Mouse (Mus musculus) midbrain, postnatal 0 days (tissue): ENCODE results near the gene Wnt7a. TPM values are rescaled to one million over a fixed set of nuclear protein-coding genes. Genes with fewer than 3 reads are reported as not detected.

Experiments used
- ATAC-seq: fragments of 200-750 bp; cut with Nextera tagmentation; 2 replicates; pipeline ENCODE4 v1.8.0; 2017; ENCODE audit warnings: moderate number of reproducible peaks, mild to moderate bottlenecking, moderate TSS enrichment, moderate library complexity; ENCODE audit not compliant: low FRiP score
- DNase-seq: peaks from one replicate; pipeline ENCODE4 v3.0.0-alpha.2; 2015; ENCODE audit warnings: low spot score
- H3K27ac ChIP-seq: fragments of 300-500 bp; sonication (generic); 2 replicates; pipeline ENCODE4 v1.5.1; 2014; ENCODE audit warnings: low read depth, mild to moderate bottlenecking, low read length, mixed read lengths
- H3K27me3 ChIP-seq: fragments of 300-500 bp; sonication (generic); 2 replicates; pipeline ENCODE4 v1.6.1; 2014; ENCODE audit warnings: low read length, control low read depth, mixed read lengths; ENCODE audit not compliant: insufficient read depth
- H3K36me3 ChIP-seq: fragments of 300-500 bp; sonication (generic); 2 replicates; pipeline ENCODE4 v1.6.1; 2014; ENCODE audit warnings: low read length, control low read depth, mixed read lengths; ENCODE audit not compliant: insufficient read depth
- H3K4me1 ChIP-seq: fragments of 300-500 bp; sonication (generic); 2 replicates; pipeline ENCODE4 v1.6.1; 2014; ENCODE audit warnings: mild to moderate bottlenecking, control low read depth, antibody characterized with exemption, low read length, mixed read lengths; ENCODE audit not compliant: insufficient read depth
- H3K4me2 ChIP-seq: fragments of 300-500 bp; sonication (generic); 2 replicates; pipeline ENCODE4 v1.6.1; 2014; ENCODE audit warnings: low read depth, mild to moderate bottlenecking, low read length, mixed read lengths; ENCODE audit not compliant: poor library complexity, severe bottlenecking
- H3K4me3 ChIP-seq: fragments of 300-500 bp; sonication (generic); 2 replicates; pipeline ENCODE4 v1.5.1; 2014; ENCODE audit warnings: low read depth, mild to moderate bottlenecking, low read length, moderate library complexity
- H3K9ac ChIP-seq: fragments of 300-500 bp; sonication (generic); replicated peaks from 2 replicates; pipeline ENCODE4 v1.6.1; 2014; ENCODE audit warnings: mild to moderate bottlenecking, low read length, moderate library complexity, mixed read lengths; ENCODE audit not compliant: poor library complexity, severe bottlenecking
- H3K9me3 ChIP-seq: fragments of 300-500 bp; sonication (generic); 2 replicates; pipeline ENCODE4 v1.6.1; 2016; ENCODE audit warnings: low read length, control low read depth
- CTCF ChIP-seq: IDR thresholded peaks from 2 replicates; pipeline ENCODE4 v1.5.1; 2016; ENCODE audit warnings: antibody characterized with exemption, mild to moderate bottlenecking
- WGBS: fragments of 180-500 bp; shearing (Covaris S2); extraction: QIAGEN DNeasy Blood & Tissue Kit; methylation state at CpG from one replicate; pipeline ENCODE4 v1.1.7; 2014; 5-methylcytosine and 5-hydroxymethylcytosine counted together
- polyA plus RNA-seq: library from polyadenylated mRNA; unstranded; fragments of >200 nt; fragmentation: Nextera tagmentation; extraction: Ambion mirVana; gene quantifications from 2 replicates; pipeline ENCODE4 v1.2.1, GENCODE M21; 2015
- total RNA-seq: library from RNA; depleted of rRNA; stranded (reverse); fragments of >200 nt; gene quantifications from 2 replicates; pipeline ENCODE4 v1.2.3, GENCODE M21; 2014

The Wnt7a gene
- total and polyA plus RNA-seq, 2 experiments from 2014 or later, result 6.4 to 12.9 TPM

GRCm38 (mm10) chr6:91383303-91383702, 27.9 kb downstream of the Wnt7a start:
- Histone ChIP-seq H3K27me3 (no peaks in the 10 kb centered on the region), H3K27ac (no peak overlapping the region), H3K4me3 (no peak overlapping the region), H3K4me1 (no peaks in the 10 kb centered on the region), H3K36me3 (no peaks in the 10 kb centered on the region), H3K9me3 (no peaks in the 10 kb centered on the region), H3K4me2 (no peak overlapping the region), H3K9ac (no peak overlapping the region)
- 62% methylated on average over 1 of the region's 1 CpGs for WGBS
- no peak for TF ChIP-seq CTCF
- DNase-seq, result no peak
- no peak for ATAC-seq

GRCm38 (mm10) chr6:91379871-91380270, 31.3 kb downstream of the Wnt7a start:
- 64% methylated on average over 4 of the region's 4 CpGs for WGBS
- Histone ChIP-seq H3K4me3 (no peak overlapping the region), H3K27me3 (no peaks in the 10 kb centered on the region), H3K4me2 (no peak overlapping the region), H3K36me3 (no peaks in the 10 kb centered on the region), H3K27ac (no peak overlapping the region), H3K9me3 (no peaks in the 10 kb centered on the region), H3K4me1 (no peaks in the 10 kb centered on the region), H3K9ac (no peak overlapping the region)
- ATAC-seq (no peak), DNase-seq (no peak)
- TF ChIP-seq CTCF, result no peak

GRCm38 (mm10) chr6:91379266-91379665, 31.9 kb downstream of the Wnt7a start:
- H3K27ac ChIP-seq, result no peak overlapping the region
- no peaks in the 10 kb centered on the region for H3K27me3 ChIP-seq
- ATAC-seq, result no peak
- no peak overlapping the region for H3K9ac ChIP-seq
- no peak for TF ChIP-seq CTCF
- no peaks in the 10 kb centered on the region for H3K36me3 ChIP-seq
- H3K4me3 ChIP-seq, result no peak overlapping the region
- H3K9me3 ChIP-seq, result no peaks in the 10 kb centered on the region
- no peak overlapping the region for H3K4me2 ChIP-seq
- 62% methylated on average over 3 of the region's 3 CpGs for WGBS
- no peaks in the 10 kb centered on the region for H3K4me1 ChIP-seq
- DNase-seq, result peak; percentile 48

GRCm38 (mm10) chr6:91372977-91373376, 38.2 kb downstream of the Wnt7a start:
- H3K27ac ChIP-seq, result no peak overlapping the region
- no peaks in the 10 kb centered on the region for H3K9me3 ChIP-seq
- no peak for TF ChIP-seq CTCF
- no peak overlapping the region for H3K4me2 ChIP-seq
- ATAC-seq, result no peak
- H3K4me1 ChIP-seq, result no peaks in the 10 kb centered on the region
- no peak for DNase-seq
- no peaks in the 10 kb centered on the region for H3K27me3 ChIP-seq
- H3K36me3 ChIP-seq, result no peaks in the 10 kb centered on the region
- no peak overlapping the region for H3K9ac ChIP-seq
- no peak overlapping the region for H3K4me3 ChIP-seq

GRCm38 (mm10) chr6:91372586-91372971, 38.6 kb downstream of the Wnt7a start:
- Histone ChIP-seq H3K9me3 (no peaks in the 10 kb centered on the region), H3K27me3 (no peaks in the 10 kb centered on the region), H3K4me3 (no peak overlapping the region), H3K4me1 (no peaks in the 10 kb centered on the region), H3K4me2 (no peak overlapping the region), H3K36me3 (no peaks in the 10 kb centered on the region), H3K9ac (no peak overlapping the region), H3K27ac (no peak overlapping the region)
- no peak for ATAC-seq
- no peak for DNase-seq
- 35% methylated on average over 3 of the region's 3 CpGs for WGBS
- TF ChIP-seq CTCF, result no peak

- no peak for TF ChIP-seq CTCF
- DNase-seq (no peak), ATAC-seq (no peak)
- no peak overlapping the region for H3K27ac ChIP-seq
- no peaks in the 10 kb centered on the region for H3K9me3 ChIP-seq
- H3K4me1 ChIP-seq, result no peaks in the 10 kb centered on the region
- H3K4me2 ChIP-seq, result no peak overlapping the region
- H3K36me3 ChIP-seq, result no peaks in the 10 kb centered on the region
- H3K27me3 ChIP-seq, result no peaks in the 10 kb centered on the region
- H3K4me3 ChIP-seq, result no peak overlapping the region
- H3K9ac ChIP-seq, result no peak overlapping the region
These were observed 39.1 kb downstream of the Wnt7a start for GRCm38 (mm10) chr6:91371912-91372585.
